13 mouse cellular contexts compared by ENCODE assay signal in genomic region chr6:17079304-17079703, GRCm38 (mm10). TPM values are rescaled to one million over a fixed set of nuclear protein-coding genes. Genes with fewer than 3 reads are reported as not detected.
DNase-seq lines count a peak whose midpoint lies in the region; ATAC-seq and TF ChIP-seq lines count a peak whose summit lies in the region.
"Had no signal": no experiment of that assay in that cellular context is flagged by ENCODE, and none has a peak within 500 bp of the region (broad histone marks: within the 10 kb centered on the region; RNA-seq: fewer than 3 reads in every experiment).

No protein-coding gene starts in this region.

- no peak overlapping the region for H3K4me2 ChIP-seq in lung, postnatal 0 days (replicated peaks; ENCODE audit: low read depth, low read length)
- H3K4me2 ChIP-seq in forebrain, embryonic 16.5 days (ENCODE audit: low read length) = no peak overlapping the region

- no peak for ATAC-seq in lung, postnatal 0 days
- ATAC-seq in forebrain, embryonic 16.5 days = no peak
- ATAC-seq: activated CD4-positive, CD25-positive, alpha-beta regulatory T cell, adult 4 months had no signal

- TF ChIP-seq CTCF in lung, postnatal 0 days (IDR thresholded peaks at IDR 0.05) = no peak

- no peaks in the 10 kb centered on the region for H3K27me3 ChIP-seq in lung, postnatal 0 days (replicated peaks; ENCODE audit: insufficient read depth, low read length)
- no peaks in the 10 kb centered on the region for H3K27me3 ChIP-seq in forebrain, embryonic 16.5 days (replicated peaks; ENCODE audit: control insufficient read depth, insufficient read depth, low read length)

- H3K27ac ChIP-seq in lung, postnatal 0 days (ENCODE audit: low read length) = no peak overlapping the region
- H3K27ac ChIP-seq in forebrain, embryonic 16.5 days (ENCODE audit: low read length) = no peak overlapping the region
- H3K27ac ChIP-seq: liver, embryonic 14.5 days; macrophage had no signal

- H3K9ac ChIP-seq in lung, postnatal 0 days (replicated peaks; ENCODE audit: low read depth) = no peak overlapping the region
- H3K9ac ChIP-seq in forebrain, embryonic 16.5 days (replicated peaks; ENCODE audit: low read depth, low read length) = no peak overlapping the region
- H3K9ac ChIP-seq: liver, embryonic 14.5 days had no signal

- H3K4me3 ChIP-seq in lung, postnatal 0 days (ENCODE audit: low read depth, low read length) = no peak overlapping the region
- H3K4me3 ChIP-seq in forebrain, embryonic 16.5 days (replicated peaks; ENCODE audit: low read length) = no peak overlapping the region
- H3K4me3 ChIP-seq: erythroblast, embryonic 14.5 days had no signal

- peaks cover 4% of the 10 kb centered on the region; the same call in 1 of the 2 replicates for H3K4me1 ChIP-seq in lung, postnatal 0 days (ENCODE audit: insufficient read depth, low read depth, low read length)
- H3K4me1 ChIP-seq in forebrain, embryonic 16.5 days (replicated peaks; ENCODE audit: control insufficient read depth, insufficient read depth, low read length) = 0 out of 2 replicates have a peak, but pooled peaks cover 4% of the 10 kb centered on the region

- H3K9me3 ChIP-seq in lung, postnatal 0 days (ENCODE audit: low read length) = no peaks in the 10 kb centered on the region
- H3K9me3 ChIP-seq in forebrain, embryonic 16.5 days (ENCODE audit: control insufficient read depth, low read length) = no peaks in the 10 kb centered on the region

- peak; percentile 14 for DNase-seq in embryo, embryonic 10.5 days (ENCODE audit: low spot score)
- no peak for DNase-seq in embryo, embryonic 10 days (ENCODE audit: low spot score)
- peak; percentile 12 for DNase-seq in urinary bladder, postnatal 14 days (ENCODE audit: low spot score)
- DNase-seq in urinary bladder, postnatal 25 days (ENCODE audit: low spot score) = no peak
- peak; percentile 52 for DNase-seq in kidney, postnatal 14 days
- DNase-seq in T-cell, adult 2 months (ENCODE audit: low spot score) = no peak
- DNase-seq in lung, postnatal 0 days (ENCODE audit: low spot score) = no peak
- DNase-seq: cerebellum, postnatal 36 days had no signal

- 59% methylated on average over 5 of the region's 5 CpGs for WGBS in lung, postnatal 0 days
- 61% methylated on average over 5 of the region's 5 CpGs for WGBS in forebrain, embryonic 16.5 days

- H3K36me3 ChIP-seq in lung, postnatal 0 days (ENCODE audit: insufficient read depth, low read length) = no peaks in the 10 kb centered on the region
- H3K36me3 ChIP-seq in forebrain, embryonic 16.5 days (ENCODE audit: control insufficient read depth, insufficient read depth) = no peaks in the 10 kb centered on the region

- no peak for TF ChIP-seq EP300 in lung, postnatal 0 days (IDR thresholded peaks at IDR 0.05)

RNA-seq across cellular contexts. Expression of gene Tes, which starts 14.4 kb away (rescaled TPM):
- 50.5 and 52.7 TPM in 2 replicates for polyA plus RNA-seq in lung, postnatal 0 days (2015; fragmentation: Nextera tagmentation; extraction: Ambion mirVana)
- polyA plus RNA-seq in forebrain, embryonic 16.5 days (2015; fragmentation: Nextera tagmentation; extraction: Ambion mirVana) = 31.4 and 32.1 TPM in 2 replicates

Comparison
In these comparisons a context has a peak if more than half of its experiments do, and no peak if none do; other contexts are left out.
1. DNase-seq: peak in embryo, embryonic 10.5 days (single experiment), urinary bladder, postnatal 14 days (single experiment) and kidney, postnatal 14 days (single experiment); none in embryo, embryonic 10 days (single experiment), urinary bladder, postnatal 25 days (single experiment), T-cell, adult 2 months (single experiment) and lung, postnatal 0 days (single experiment).